Mouse (Mus musculus) liver, adult 2 months (tissue): ENCODE data around the gene Ralgapa2. TPM values are rescaled to one million over a fixed set of nuclear protein-coding genes. Genes with fewer than 3 reads are reported as not detected.
A peak's percentile ranks its signal among the peaks of the same experiment; 100 is the strongest.

Experiments
- DNase-seq: peaks from one replicate; pipeline ENCODE4 v3.0.0-alpha.2; 2011; ENCODE audit warnings: low read depth, low spot score; ENCODE audit errors: extremely low read depth
- H3K27ac ChIP-seq: fragments of 200-500 bp; replicated peaks from 2 replicates; pipeline ENCODE4 v1.5.1; 2012; ENCODE audit warnings: low read depth, mild to moderate bottlenecking, control low read depth, inconsistent platforms, low read length; ENCODE audit not compliant: insufficient read depth
- H3K27me3 ChIP-seq: fragments of 200-500 bp; 2 replicates; pipeline ENCODE4 v1.6.1; 2012; ENCODE audit warnings: mild to moderate bottlenecking, moderate library complexity, low read length, inconsistent platforms; ENCODE audit not compliant: control insufficient read depth, insufficient read depth
- H3K36me3 ChIP-seq: fragments of 200-500 bp; 2 replicates; pipeline ENCODE4 v1.6.1; 2012; ENCODE audit warnings: low read length, inconsistent platforms; ENCODE audit not compliant: control insufficient read depth, insufficient read depth
- H3K4me1 ChIP-seq: fragments of 200-500 bp; 2 replicates; pipeline ENCODE4 v1.6.1; 2011; ENCODE audit warnings: low read length; ENCODE audit not compliant: control insufficient read depth, insufficient read depth
- H3K4me3 ChIP-seq: fragments of 200-500 bp; 2 replicates; pipeline ENCODE4 v1.5.1; 2011; ENCODE audit warnings: low read depth, mild to moderate bottlenecking, control low read depth, low read length, moderate library complexity; ENCODE audit not compliant: insufficient read depth
- H3K79me2 ChIP-seq: fragments of 200-500 bp; 2 replicates; pipeline ENCODE4 v1.6.1; 2012; ENCODE audit warnings: inconsistent platforms, mild to moderate bottlenecking, low read length, moderate library complexity; ENCODE audit not compliant: control insufficient read depth, insufficient read depth
- H3K9ac ChIP-seq: fragments of 200-500 bp; 2 replicates; pipeline ENCODE4 v1.6.1; 2012; ENCODE audit warnings: low read depth, mild to moderate bottlenecking, control low read depth, inconsistent platforms, low read length
- CTCF ChIP-seq: fragments of 200-500 bp; IDR thresholded peaks from 2 replicates; pipeline ENCODE4 v1.5.1; 2011; ENCODE audit warnings: low read depth, low read length, control low read depth
- POLR2A ChIP-seq: fragments of 200-500 bp; IDR thresholded peaks from 2 replicates; pipeline ENCODE4 v1.6.1; 2011; ENCODE audit warnings: low read length, control low read depth; ENCODE audit not compliant: insufficient read depth; ENCODE audit errors: extremely low read depth
- WGBS: fragments of 180-500 bp; shearing (Covaris S2); methylation state at CpG from one replicate; pipeline ENCODE4 v1.1.7; 2018; 5-methylcytosine and 5-hydroxymethylcytosine counted together
- polyA plus RNA-seq: library from polyadenylated mRNA; depleted of rRNA; stranded (reverse); fragments of >200 nt; gene quantifications from 2 replicates; pipeline ENCODE4 v1.2.3, GENCODE M21; 2012
- total RNA-seq: library from RNA; depleted of rRNA; stranded (reverse); fragments of >200 nt; gene quantifications from 2 replicates; pipeline ENCODE4 v1.2.3, GENCODE M21; 2014

Ralgapa2 gene
- total and polyA plus RNA-seq, 2 experiments, result 12.4 to 54.2 TPM

DNA sequence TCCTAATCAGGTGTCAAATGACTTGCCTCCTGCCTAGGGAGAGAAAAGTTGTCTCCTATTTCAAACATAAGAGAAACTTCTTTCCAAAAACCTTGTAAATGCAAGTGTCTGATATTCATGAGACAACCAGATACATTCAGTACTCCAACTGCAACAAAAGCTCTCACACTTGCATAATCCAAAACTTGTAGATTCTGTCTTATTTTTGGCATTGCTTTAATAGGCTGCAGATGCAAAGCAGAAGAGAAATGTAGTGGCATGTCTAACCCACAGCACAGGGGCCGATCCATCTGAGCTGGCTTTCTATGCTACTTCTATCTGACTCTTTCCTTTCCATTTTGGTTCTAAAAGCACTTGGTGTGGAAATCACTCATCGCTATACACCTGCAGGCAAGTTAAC lies 280.7 kb downstream of the Ralgapa2 start:
- TF ChIP-seq POLR2A (no peak), CTCF (no peak)
- DNase-seq, result no peak
- Histone ChIP-seq H3K4me1 (no peaks in the 10 kb centered on the region), H3K27me3 (peaks cover 3% of the 10 kb centered on the region; the same call in 1 of the 2 replicates), H3K27ac (no peak overlapping the region), H3K4me3 (no peak overlapping the region), H3K36me3 (no peaks in the 10 kb centered on the region), H3K79me2 (no peaks in the 10 kb centered on the region), H3K9ac (no peak overlapping the region)
- 97% methylated on average over 2 of the region's 2 CpGs for WGBS

- H3K27me3 ChIP-seq, result peaks cover 13% of the 10 kb centered on the region
- no peaks in the 10 kb centered on the region for H3K4me1 ChIP-seq
- no peaks in the 10 kb centered on the region for H3K36me3 ChIP-seq
- TF ChIP-seq CTCF (no peak), POLR2A (no peak)
- no peak overlapping the region for H3K9ac ChIP-seq
- H3K79me2 ChIP-seq, result no peaks in the 10 kb centered on the region
- 76% methylated on average over 2 of the region's 2 CpGs for whole genome bisulfite sequencing
- no peak overlapping the region for H3K27ac ChIP-seq
- no peak overlapping the region for H3K4me3 ChIP-seq
- DNase-seq, result no peak
These were observed 283.7 kb downstream of the Ralgapa2 start for GRCm38 (mm10) chr2:146228435-146228834.

DNA sequence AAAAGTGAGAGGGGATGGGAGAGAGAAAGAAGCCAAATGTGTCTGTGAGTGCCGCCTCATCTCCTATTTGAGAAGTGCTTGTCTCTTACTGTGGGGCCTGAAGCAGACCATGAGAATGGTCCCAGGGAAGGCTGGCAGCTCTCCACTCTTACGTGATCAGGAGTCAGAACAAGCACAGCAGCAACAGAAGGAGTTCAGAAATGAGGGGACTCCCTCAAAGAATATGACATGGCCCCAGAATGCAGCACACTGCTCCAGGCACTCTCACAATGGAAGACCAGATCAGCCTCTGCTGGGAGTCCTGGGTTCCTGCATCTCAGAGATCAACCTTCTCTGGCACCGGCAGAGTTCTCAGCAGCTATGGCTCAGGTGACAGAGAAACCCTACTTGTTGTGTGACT lies 284.5 kb downstream of the Ralgapa2 start:
- H3K27me3 ChIP-seq, result peaks cover 21% of the 10 kb centered on the region

GRCm38 (mm10) chr2:146226484-146226883 lies 285.7 kb downstream of the Ralgapa2 start:
- H3K9ac ChIP-seq, result no peak overlapping the region
- H3K4me1 ChIP-seq, result 0 out of 2 replicates have a peak, but pooled peaks cover 1% of the 10 kb centered on the region
- H3K27ac ChIP-seq, result no peak overlapping the region
- whole genome bisulfite sequencing, result 6% methylated on average over 9 of the region's 9 CpGs
- H3K79me2 ChIP-seq, result no peaks in the 10 kb centered on the region
- DNase-seq, result peak; percentile 12
- no peaks in the 10 kb centered on the region for H3K36me3 ChIP-seq
- H3K4me3 ChIP-seq, result no peak overlapping the region
- TF ChIP-seq CTCF (no peak), POLR2A (no peak)
- peaks cover 32% of the 10 kb centered on the region for H3K27me3 ChIP-seq

More for the DNA sequence above, 284.5 kb downstream of the Ralgapa2 start:
- DNase-seq, result no peak
- H3K4me3 ChIP-seq, result no peak overlapping the region
- WGBS, result 64% methylated on average over 3 of the region's 3 CpGs
- no peaks in the 10 kb centered on the region for H3K4me1 ChIP-seq
- TF ChIP-seq CTCF (no peak), POLR2A (no peak)
- H3K9ac ChIP-seq, result no peak overlapping the region
- H3K79me2 ChIP-seq, result no peaks in the 10 kb centered on the region
- no peaks in the 10 kb centered on the region for H3K36me3 ChIP-seq
- no peak overlapping the region for H3K27ac ChIP-seq

DNA sequence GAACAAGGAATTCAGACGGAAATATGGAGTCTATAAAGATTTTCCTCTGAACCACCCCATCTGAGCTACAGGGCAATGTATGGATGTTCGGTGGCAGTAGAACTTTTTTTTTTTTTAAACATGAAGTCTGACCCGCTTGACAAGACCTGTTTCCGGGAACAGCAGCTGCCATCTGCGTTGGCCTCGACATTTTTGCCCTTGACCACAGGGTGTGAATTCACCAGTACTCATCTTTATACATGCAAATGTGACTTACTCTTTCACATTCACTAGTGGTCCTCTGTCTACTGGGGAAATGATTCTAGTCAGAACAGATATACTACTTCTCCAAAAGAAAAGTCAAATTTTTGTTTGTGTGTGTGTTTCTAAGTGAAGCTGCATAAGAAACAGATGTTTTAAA lies 286.3 kb downstream of the Ralgapa2 start:
- no peaks in the 10 kb centered on the region for H3K36me3 ChIP-seq
- 0 out of 2 replicates have a peak, but pooled peaks cover 1% of the 10 kb centered on the region for H3K4me1 ChIP-seq
- H3K9ac ChIP-seq, result no peak overlapping the region
- H3K27ac ChIP-seq, result no peak overlapping the region
- H3K79me2 ChIP-seq, result no peaks in the 10 kb centered on the region
- H3K4me3 ChIP-seq, result no peak overlapping the region
- peaks cover 38% of the 10 kb centered on the region for H3K27me3 ChIP-seq
- DNase-seq, result no peak
- TF ChIP-seq POLR2A (no peak), CTCF (no peak)
- WGBS, result 18% methylated on average over 6 of the region's 6 CpGs

DNA sequence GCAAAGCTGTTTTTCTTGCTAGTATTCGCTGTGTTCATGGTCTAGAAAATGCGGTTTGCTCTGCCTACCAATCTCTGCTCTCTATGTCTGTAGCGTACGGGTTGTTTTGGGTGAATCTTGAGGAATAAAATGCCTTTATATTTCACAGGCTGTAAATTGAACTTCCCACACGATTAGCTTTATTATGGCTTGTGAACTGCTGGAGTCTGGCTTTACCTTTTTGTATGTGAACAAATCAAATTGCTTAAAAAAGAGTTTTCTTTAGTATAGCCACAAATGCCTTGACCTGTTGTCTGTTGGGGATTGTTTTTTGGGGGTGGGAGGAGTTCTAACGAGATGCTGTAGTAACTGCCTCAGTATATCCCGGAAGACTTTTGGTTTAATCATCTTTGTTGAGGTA lies 288.0 kb downstream of the Ralgapa2 start:
- Histone ChIP-seq H3K79me2 (no peaks in the 10 kb centered on the region), H3K9ac (no peak overlapping the region), H3K36me3 (no peaks in the 10 kb centered on the region), H3K4me1 (0 out of 2 replicates have a peak, but pooled peaks cover 1% of the 10 kb centered on the region), H3K27ac (no peak overlapping the region), H3K4me3 (no peak overlapping the region), H3K27me3 (peaks cover 46% of the 10 kb centered on the region)
- no peak for DNase-seq
- TF ChIP-seq CTCF (no peak), POLR2A (no peak)
- 26% methylated on average over 7 of the region's 7 CpGs for WGBS
